Mouse (Mus musculus) heart, adult 8-10 months (tissue): ENCODE results near the gene Sel1l3. TPM values are rescaled to one million over a fixed set of nuclear protein-coding genes. Genes with fewer than 3 reads are reported as not detected.

Experiments
- DNase-seq: peaks from one replicate; pipeline ENCODE4 v3.0.0; 2022; ENCODE audit warnings: low spot score
- total RNA-seq, 4 experiments: library from RNA; stranded (reverse); gene quantifications; 2 replicates each; pipeline ENCODE4 v1.2.4; 2022

The Sel1l3 gene
- total RNA-seq, 4 experiments from 2014 or later = 1.2 to 1.8 (median 1.6) TPM

- DNase-seq = no peak
Measured at GRCm38 (mm10) chr5:53104177-53104855, 109.4 kb downstream of the Sel1l3 start.

GRCm38 (mm10) chr5:53101848-53102473 lies 111.8 kb downstream of the Sel1l3 start:
- no peak for DNase-seq

DNA sequence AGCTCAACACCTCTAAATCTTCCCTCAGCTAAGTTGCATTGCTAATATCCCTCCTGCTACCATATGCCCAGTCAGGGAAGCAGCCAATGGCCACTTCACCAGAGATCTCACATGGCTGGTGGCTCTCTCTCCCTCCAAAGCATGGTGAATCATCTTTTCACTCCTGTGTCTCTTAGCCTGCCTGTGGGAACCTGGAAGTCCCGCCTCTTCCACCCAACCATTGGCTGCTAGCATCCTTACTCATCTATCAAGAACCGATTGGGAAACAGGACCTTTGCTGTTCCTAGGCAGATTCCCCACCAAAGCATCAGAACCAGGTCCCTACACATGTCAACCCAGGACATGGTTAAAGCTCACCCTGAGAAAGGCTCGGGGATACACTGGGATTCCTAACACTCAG lies 122.4 kb downstream of the Sel1l3 start:
- no peak for DNase-seq

GRCm38 (mm10) chr5:53087452-53087851 lies 126.3 kb downstream of the Sel1l3 start:
- DNase-seq = no peak

DNA sequence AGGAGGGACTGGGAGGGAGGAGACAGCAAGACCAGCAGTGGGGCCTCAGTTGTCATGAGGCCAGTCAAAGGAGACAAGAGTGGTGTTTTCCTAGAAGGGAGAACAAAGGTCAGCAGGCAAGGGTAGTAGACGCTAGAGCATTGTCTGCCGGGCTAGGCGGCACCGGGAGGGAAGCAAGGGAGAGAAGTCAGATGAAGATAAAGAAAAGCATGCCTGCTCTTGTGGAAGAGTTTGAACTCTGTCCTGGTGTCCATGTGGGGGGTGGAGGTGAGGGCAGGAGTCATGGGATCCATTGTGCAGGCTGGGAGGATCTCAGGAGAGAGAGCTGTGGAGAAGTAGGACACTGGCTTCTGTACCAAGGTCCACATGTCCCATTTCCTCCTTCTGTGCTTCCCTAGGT lies 135.3 kb downstream of the Sel1l3 start:
- no peak for DNase-seq

DNA sequence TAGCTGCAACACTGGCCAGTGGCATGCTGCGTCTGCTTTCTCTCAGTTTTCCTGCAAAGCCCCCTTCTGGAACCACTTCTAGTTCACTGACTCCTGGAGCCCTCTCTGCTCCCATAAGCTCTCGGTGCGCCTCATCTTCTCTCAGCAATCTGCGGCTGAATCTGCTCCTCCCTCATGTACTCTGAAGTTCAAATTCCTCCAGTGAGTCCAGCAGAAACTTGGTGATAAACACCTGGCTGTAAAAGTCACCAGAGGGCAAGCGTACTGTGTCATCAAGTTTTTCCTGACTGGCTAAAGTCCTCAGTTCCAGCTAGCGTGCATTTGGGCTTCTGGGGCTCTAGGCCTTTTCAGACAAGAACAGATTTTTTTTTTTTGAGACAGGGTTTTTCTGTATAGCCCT lies 139.2 kb downstream of the Sel1l3 start:
- DNase-seq = no peak

- DNase-seq = no peak
Measured at GRCm38 (mm10) chr5:53061532-53062130, 152.1 kb downstream of the Sel1l3 start.

Other genes starting within 250 kb of the Sel1l3 start
- under 1 TPM in 1 of 4 experiments, not detected in 3; 0.09 TPM for gene Slc34a2, start 175.8 kb downstream of the Sel1l3 start, total RNA-seq
- 100 to 1,000 TPM; 101 to 111 (median 105) TPM for gene Smim20, start 53.2 kb upstream of the Sel1l3 start, total RNA-seq